ENCODE assay signal across 9 mouse cellular contexts in the genomic region with DNA sequence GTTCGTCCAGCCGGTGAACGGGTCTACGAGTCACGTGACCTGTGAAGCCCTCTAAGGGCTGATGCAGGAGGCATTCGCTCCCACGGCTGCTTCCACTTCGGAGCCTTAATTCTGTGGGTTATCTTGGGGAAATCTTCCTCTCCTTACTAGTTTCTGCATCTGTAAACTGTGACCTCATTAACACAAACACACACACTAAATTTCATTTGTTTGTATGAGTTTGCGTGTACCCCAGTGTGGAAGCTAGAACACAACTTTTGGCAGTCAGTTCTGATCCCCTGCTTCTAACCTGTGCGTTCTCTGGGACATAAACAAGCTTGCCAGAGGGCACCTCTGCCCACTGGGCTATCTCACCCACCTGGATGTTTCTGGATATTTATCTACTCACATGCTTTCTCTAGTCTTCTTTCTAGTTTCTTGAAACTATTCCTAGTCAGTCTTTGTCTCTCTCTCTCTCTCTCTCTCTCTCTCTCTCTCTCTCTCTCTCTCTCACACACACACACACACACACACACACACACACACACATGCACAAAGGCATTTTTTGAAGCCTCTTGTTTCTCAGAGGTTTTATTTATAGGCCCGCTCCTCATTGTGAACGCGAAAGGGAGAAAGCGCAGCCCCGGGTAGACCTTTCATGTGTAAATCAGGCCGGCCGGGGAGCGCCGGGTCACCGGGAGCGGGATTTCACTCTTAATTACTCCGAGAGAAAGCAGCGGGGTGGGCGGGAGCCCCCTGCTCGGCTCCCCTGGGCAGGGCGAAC. TPM values are rescaled to one million over a fixed set of nuclear protein-coding genes. Genes with fewer than 3 reads are reported as not detected.
DNase-seq lines count a peak whose midpoint lies in the region; ATAC-seq and TF ChIP-seq lines count a peak whose summit lies in the region.
"Had no signal": no experiment of that assay in that cellular context is flagged by ENCODE, and none has a peak within 500 bp of the region (broad histone marks: within the 10 kb centered on the region; RNA-seq: fewer than 3 reads in every experiment).

No protein-coding gene starts in this region.

- H3K9me3 ChIP-seq in heart, embryonic 14.5 days (ENCODE audit: control insufficient read depth, low read length), result no peaks in the 10 kb centered on the region
- H3K9me3 ChIP-seq in hindbrain, embryonic 12.5 days (replicated peaks), result no peaks in the 10 kb centered on the region
- no peaks in the 10 kb centered on the region for H3K9me3 ChIP-seq in midbrain, postnatal 0 days (ENCODE audit: low read length)

- no peaks in the 10 kb centered on the region for H3K36me3 ChIP-seq in heart, embryonic 14.5 days (ENCODE audit: control insufficient read depth, insufficient read depth, low read length)
- H3K36me3 ChIP-seq in hindbrain, embryonic 12.5 days, result no peaks in the 10 kb centered on the region
- H3K36me3 ChIP-seq in midbrain, postnatal 0 days (ENCODE audit: insufficient read depth, low read length), result no peaks in the 10 kb centered on the region

- H3K9ac ChIP-seq in heart, embryonic 14.5 days (ENCODE audit: low read length), result peak overlapping the region; percentile 73
- peak overlapping the region; percentile 54; the same call in 1 of the 2 replicates for H3K9ac ChIP-seq in hindbrain, embryonic 12.5 days
- peak overlapping the region; percentile 37; the same call in 1 of the 2 replicates for H3K9ac ChIP-seq in midbrain, postnatal 0 days (replicated peaks; ENCODE audit: low read length, poor library complexity, severe bottlenecking)

- peaks cover 6% of the 10 kb centered on the region; the same call in 1 of the 2 replicates for H3K27me3 ChIP-seq in heart, embryonic 14.5 days (ENCODE audit: control insufficient read depth, insufficient read depth, low read length)
- H3K27me3 ChIP-seq in hindbrain, embryonic 12.5 days, result no peaks in the 10 kb centered on the region
- no peaks in the 10 kb centered on the region for H3K27me3 ChIP-seq in midbrain, postnatal 0 days (ENCODE audit: insufficient read depth, low read length)

- intact Hi-C loops in heart, postnatal 25 days (cut with DNase I), result no loop called here

- no peaks in the 10 kb centered on the region for H3K4me1 ChIP-seq in heart, embryonic 14.5 days (ENCODE audit: control insufficient read depth in 2 of 2, insufficient read depth in 2 of 2, low read length in 2 of 2)
- H3K4me1 ChIP-seq in hindbrain, embryonic 12.5 days, result peaks cover 12% of the 10 kb centered on the region
- H3K4me1 ChIP-seq in midbrain, postnatal 0 days (ENCODE audit: insufficient read depth, low read length), result no peaks in the 10 kb centered on the region

- TF ChIP-seq CTCF in midbrain, postnatal 0 days (IDR thresholded peaks at IDR 0.05), result no peak

- no peak for ATAC-seq in heart, embryonic 14.5 days (ENCODE audit: insufficient number of reproducible peaks, insufficient read depth, low FRiP score, low read depth)
- ATAC-seq in hindbrain, embryonic 12.5 days (ENCODE audit: low FRiP score), result peak; percentile 90
- no peak for ATAC-seq in midbrain, postnatal 0 days (ENCODE audit: low FRiP score)
- ATAC-seq in CD4-positive, CD25-positive, alpha-beta regulatory T cell, adult 4 months, result no peak

- WGBS in heart, embryonic 14.5 days, result 22% methylated on average over 26 of the region's 26 CpGs
- WGBS in hindbrain, embryonic 12.5 days, result 9% methylated on average over 26 of the region's 26 CpGs
- WGBS in midbrain, postnatal 0 days, result 8% methylated on average over 26 of the region's 26 CpGs

- H3K4me3 ChIP-seq in heart, embryonic 14.5 days (ENCODE audit: control insufficient read depth in 1 of 2, insufficient read depth in 1 of 2, low read depth in 1 of 2, low read length in 2 of 2), result peak overlapping the region; percentile 30 to 36
- peak overlapping the region; percentile 29 for H3K4me3 ChIP-seq in hindbrain, embryonic 12.5 days
- H3K4me3 ChIP-seq in midbrain, postnatal 0 days (ENCODE audit: low read depth, low read length), result peak overlapping the region; percentile 28
- H3K4me3 ChIP-seq: erythroblast, embryonic 14.5 days had no signal

- H3K27ac ChIP-seq in heart, embryonic 14.5 days (replicated peaks in 1 of 2; ENCODE audit: control insufficient read depth in 1 of 2, insufficient read depth in 1 of 2, low read depth in 2 of 2, low read length in 2 of 2), result no peak overlapping the region
- peak overlapping the region; percentile 82 for H3K27ac ChIP-seq in hindbrain, embryonic 12.5 days
- no peak overlapping the region for H3K27ac ChIP-seq in midbrain, postnatal 0 days (ENCODE audit: low read depth, low read length)

- DNase-seq in heart, postnatal 25 days (ENCODE audit: low spot score), result no peak
- DNase-seq in Muller cell, postnatal 12 days (ENCODE audit: inconsistent ontology term), result peak; percentile 67
- DNase-seq in midbrain, postnatal 0 days (ENCODE audit: low spot score), result peak; percentile 54
- no peak for DNase-seq in thymus, postnatal 0 days (ENCODE audit: low spot score)
- no peak for DNase-seq in cerebellum, adult 9-11 months

- peak overlapping the region; percentile 75 for H3K4me2 ChIP-seq in heart, embryonic 14.5 days (ENCODE audit: low read length)
- H3K4me2 ChIP-seq in hindbrain, embryonic 12.5 days (replicated peaks), result peak overlapping the region; percentile 56
- peak overlapping the region; percentile 65 for H3K4me2 ChIP-seq in midbrain, postnatal 0 days (ENCODE audit: low read depth, low read length, poor library complexity, severe bottlenecking)

RNA-seq across cellular contexts. Expression of gene Cox6a1, which starts 24.8 kb away (rescaled TPM):
- polyA plus RNA-seq in heart, embryonic 14.5 days (2014; fragmentation: Nextera tagmentation; extraction: Ambion mirVana), result 1,685 and 1,706 TPM in 2 replicates
- total RNA-seq in heart, postnatal 25 days (2021), result 100 to 1,000 TPM; 282 to 287 TPM
- 728 and 823 TPM in 2 replicates for polyA plus RNA-seq in hindbrain, embryonic 12.5 days (2016; fragmentation: Nextera tagmentation; extraction: Ambion mirVana)
- 1,189 and 1,342 TPM in 2 replicates for total RNA-seq in midbrain, postnatal 0 days (2014; rRNA removed)
- polyA plus RNA-seq in midbrain, postnatal 0 days (2015; fragmentation: Nextera tagmentation; extraction: Ambion mirVana), result 1,504 and 1,624 TPM in 2 replicates
- 1,056 and 1,106 TPM in 2 replicates for polyA plus RNA-seq in thymus, postnatal 0 days (2015; fragmentation: Nextera tagmentation; extraction: Ambion mirVana)
- polyA plus RNA-seq in CD4-positive, CD25-positive, alpha-beta regulatory T cell, adult 4 months (2017; shearing (Covaris generic)), result 100 to 1,000 TPM; 486 to 529 TPM

RNA-seq across cellular contexts. Expression of gene Triap1, which starts 32.6 kb away (rescaled TPM):
- polyA plus RNA-seq in heart, embryonic 14.5 days (2014; fragmentation: Nextera tagmentation; extraction: Ambion mirVana), result 42.9 and 47.6 TPM in 2 replicates
- 10 to 100 TPM; 23.8 to 26.2 TPM for total RNA-seq in heart, postnatal 25 days (2021)
- polyA plus RNA-seq in hindbrain, embryonic 12.5 days (2016; fragmentation: Nextera tagmentation; extraction: Ambion mirVana), result 49.5 and 54.5 TPM in 2 replicates
- total RNA-seq in midbrain, postnatal 0 days (2014; rRNA removed), result 10.7 and 16.9 TPM in 2 replicates
- 53.8 and 54.5 TPM in 2 replicates for polyA plus RNA-seq in midbrain, postnatal 0 days (2015; fragmentation: Nextera tagmentation; extraction: Ambion mirVana)
- 64.6 and 65.2 TPM in 2 replicates for polyA plus RNA-seq in thymus, postnatal 0 days (2015; fragmentation: Nextera tagmentation; extraction: Ambion mirVana)
- polyA plus RNA-seq in CD4-positive, CD25-positive, alpha-beta regulatory T cell, adult 4 months (2017; shearing (Covaris generic)), result 10 to 100 TPM; 50.6 to 54.3 TPM

RNA-seq across cellular contexts. Expression of gene Gatc, which starts 32.6 kb away (rescaled TPM):
- polyA plus RNA-seq in heart, embryonic 14.5 days (2014; fragmentation: Nextera tagmentation; extraction: Ambion mirVana), result 28.3 and 29.1 TPM in 2 replicates
- total RNA-seq in heart, postnatal 25 days (2021), result 10 to 100 TPM; 16.9 to 17.6 TPM
- 31.6 and 38.6 TPM in 2 replicates for polyA plus RNA-seq in hindbrain, embryonic 12.5 days (2016; fragmentation: Nextera tagmentation; extraction: Ambion mirVana)
- 17.6 and 27.8 TPM in 2 replicates for total RNA-seq in midbrain, postnatal 0 days (2014; rRNA removed)
- polyA plus RNA-seq in midbrain, postnatal 0 days (2015; fragmentation: Nextera tagmentation; extraction: Ambion mirVana), result 39.2 and 42.4 TPM in 2 replicates
- polyA plus RNA-seq in thymus, postnatal 0 days (2015; fragmentation: Nextera tagmentation; extraction: Ambion mirVana), result 11.6 and 12.5 TPM in 2 replicates
- 10 to 100 TPM; 11.8 to 13.6 TPM for polyA plus RNA-seq in CD4-positive, CD25-positive, alpha-beta regulatory T cell, adult 4 months (2017; shearing (Covaris generic))

RNA-seq across cellular contexts. Expression of gene Srsf9, which starts 46.6 kb away (rescaled TPM):
- 95.0 and 104 TPM in 2 replicates for polyA plus RNA-seq in heart, embryonic 14.5 days (2014; fragmentation: Nextera tagmentation; extraction: Ambion mirVana)
- total RNA-seq in heart, postnatal 25 days (2021), result 10 to 100 TPM; 18.5 to 20.6 TPM
- polyA plus RNA-seq in hindbrain, embryonic 12.5 days (2016; fragmentation: Nextera tagmentation; extraction: Ambion mirVana), result 306 and 309 TPM in 2 replicates
- 44.1 and 45.5 TPM in 2 replicates for total RNA-seq in midbrain, postnatal 0 days (2014; rRNA removed)
- 88.0 and 93.8 TPM in 2 replicates for polyA plus RNA-seq in midbrain, postnatal 0 days (2015; fragmentation: Nextera tagmentation; extraction: Ambion mirVana)
- 236 and 257 TPM in 2 replicates for polyA plus RNA-seq in thymus, postnatal 0 days (2015; fragmentation: Nextera tagmentation; extraction: Ambion mirVana)
- 10 to 100 TPM; 13.9 to 26.3 TPM for polyA plus RNA-seq in CD4-positive, CD25-positive, alpha-beta regulatory T cell, adult 4 months (2017; shearing (Covaris generic))

RNA-seq across cellular contexts. Expression of gene Msi1, which starts 55.8 kb away (rescaled TPM):
- polyA plus RNA-seq in heart, embryonic 14.5 days (2014; fragmentation: Nextera tagmentation; extraction: Ambion mirVana), result 2.7 and 3.3 TPM in 2 replicates
- 1 to 10 TPM in 1 of 2 experiments, under 1 TPM in 1; 0.98 to 1.3 TPM for total RNA-seq in heart, postnatal 25 days (2021)
- 128 and 131 TPM in 2 replicates for polyA plus RNA-seq in hindbrain, embryonic 12.5 days (2016; fragmentation: Nextera tagmentation; extraction: Ambion mirVana)
- total RNA-seq in midbrain, postnatal 0 days (2014; rRNA removed), result 72.5 and 82.9 TPM in 2 replicates
- 41.1 and 52.1 TPM in 2 replicates for polyA plus RNA-seq in midbrain, postnatal 0 days (2015; fragmentation: Nextera tagmentation; extraction: Ambion mirVana)
- polyA plus RNA-seq in thymus, postnatal 0 days (2015; fragmentation: Nextera tagmentation; extraction: Ambion mirVana), result 2.2 TPM in 2 replicates
- polyA plus RNA-seq in CD4-positive, CD25-positive, alpha-beta regulatory T cell, adult 4 months (2017; shearing (Covaris generic)), result not detected

Comparison
In these comparisons a context has a peak if more than half of its experiments do, and no peak if none do; other contexts are left out.
1. DNase-seq: peak in Muller cell, postnatal 12 days (single experiment) and midbrain, postnatal 0 days (single experiment); none in heart, postnatal 25 days (single experiment), thymus, postnatal 0 days (single experiment) and cerebellum, adult 9-11 months (single experiment).
2. Peak in every context shown above with its lines, with median percentiles within 50 percentile points of each other: H3K4me2 ChIP-seq, H3K4me3 ChIP-seq and H3K9ac ChIP-seq.